Mouse (Mus musculus) stomach, embryonic 16.5 days (tissue): ENCODE measurements around the gene Cntnap1. TPM values are rescaled to one million over a fixed set of nuclear protein-coding genes. Genes with fewer than 3 reads are reported as not detected.
"Not testable (repeated sequence)": the region's sequence is repeated elsewhere in the genome, so short reads cannot be mapped to it uniquely, and the experiment has no call there.

Source experiments
- ATAC-seq: fragments of 200-750 bp; cut with Nextera tagmentation; 2 replicates; pipeline ENCODE4 v1.8.0; 2017; ENCODE audit warnings: moderate number of reproducible peaks, moderate TSS enrichment; ENCODE audit not compliant: insufficient read depth, low FRiP score
- H3K27ac ChIP-seq: fragments of 300-500 bp; sonication (generic); 2 replicates; pipeline ENCODE4 v1.5.1; 2014; ENCODE audit warnings: low read length
- H3K27me3 ChIP-seq: fragments of 300-500 bp; sonication (generic); 2 replicates; pipeline ENCODE4 v1.6.1; 2014; ENCODE audit warnings: low read length, control low read depth, mixed read lengths; ENCODE audit not compliant: control insufficient read depth, insufficient read depth
- H3K36me3 ChIP-seq: fragments of 300-500 bp; sonication (generic); 2 replicates; pipeline ENCODE4 v1.6.1; 2014; ENCODE audit warnings: low read length; ENCODE audit not compliant: control insufficient read depth, insufficient read depth
- H3K4me1 ChIP-seq: fragments of 300-500 bp; sonication (generic); 2 replicates; pipeline ENCODE4 v1.6.1; 2014; ENCODE audit warnings: low read length, control low read depth, mixed read lengths; ENCODE audit not compliant: control insufficient read depth, insufficient read depth
- H3K4me2 ChIP-seq: fragments of 300-500 bp; sonication (generic); 2 replicates; pipeline ENCODE4 v1.6.1; 2014; ENCODE audit warnings: low read depth, low read length, mixed read lengths
- H3K4me3 ChIP-seq: fragments of 300-500 bp; sonication (generic); replicated peaks from 2 replicates; pipeline ENCODE4 v1.5.1; 2014; ENCODE audit warnings: mild to moderate bottlenecking, low read length
- H3K9ac ChIP-seq: fragments of 300-500 bp; sonication (generic); 2 replicates; pipeline ENCODE4 v1.6.1; 2014; ENCODE audit warnings: low read length
- H3K9me3 ChIP-seq: fragments of 300-500 bp; sonication (generic); replicated peaks from 2 replicates; pipeline ENCODE4 v1.6.1; 2016; ENCODE audit warnings: low read length, control low read depth; ENCODE audit not compliant: control insufficient read depth
- WGBS: fragments of 180-500 bp; shearing (Covaris S2); extraction: QIAGEN DNeasy Blood & Tissue Kit; methylation state at CpG from one replicate; pipeline ENCODE4 v1.1.7; 2014; 5-methylcytosine and 5-hydroxymethylcytosine counted together
- polyA plus RNA-seq: library from polyadenylated mRNA; unstranded; fragments of >200 nt; fragmentation: Nextera tagmentation; extraction: Ambion mirVana; gene quantifications from 2 replicates; pipeline ENCODE4 v1.2.1, GENCODE M21; 2015

The Cntnap1 gene
- polyA plus RNA-seq, result 2.3 and 2.6 TPM in 2 replicates

DNA sequence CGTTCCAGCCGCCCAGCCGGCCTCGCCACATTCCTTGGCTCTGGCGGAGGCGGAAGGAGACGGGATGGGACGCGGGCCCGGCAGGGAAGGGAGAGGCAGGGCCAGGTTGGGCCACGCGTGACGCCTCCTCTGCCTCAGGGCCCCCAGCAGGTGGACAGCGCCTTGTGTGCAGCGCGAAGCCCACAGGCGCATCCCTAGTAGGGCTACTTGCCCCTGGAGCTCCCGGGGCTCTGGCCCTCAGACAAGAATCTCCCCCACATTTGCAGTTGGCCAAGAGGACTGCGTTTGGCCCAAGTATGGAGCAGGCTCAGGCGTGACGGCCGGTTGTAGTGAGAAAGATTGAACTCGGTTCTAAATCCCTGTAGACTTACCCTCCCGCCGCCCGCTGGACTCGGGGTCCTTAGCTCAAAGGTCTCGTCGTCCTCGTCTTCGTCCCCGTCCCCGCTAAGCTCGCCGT lies at the start of gene Cntnap1:
Gene Cntnap1, plus strand, starts transcription at position 170 of the 457 bp plus-strand sequence.
- Histone ChIP-seq H3K27ac (peak within 1 kb of the TSS; percentile 91), H3K27me3 (peaks cover 5% of the 10 kb centered on the region; the same call in 1 of the 2 replicates), H3K9me3 (no peaks in the 10 kb centered on the region), H3K9ac (peak within 1 kb of the TSS; percentile 90), H3K4me3 (peak within 1 kb of the TSS; percentile 85), H3K4me2 (peak within 1 kb of the TSS; percentile 92), H3K36me3 (peaks cover 10% of the 10 kb centered on the region), H3K4me1 (peaks cover 49% of the 10 kb centered on the region)
- under 1% methylated on average over 35 of the region's 35 CpGs for WGBS
- ATAC-seq, result no peak

DNA sequence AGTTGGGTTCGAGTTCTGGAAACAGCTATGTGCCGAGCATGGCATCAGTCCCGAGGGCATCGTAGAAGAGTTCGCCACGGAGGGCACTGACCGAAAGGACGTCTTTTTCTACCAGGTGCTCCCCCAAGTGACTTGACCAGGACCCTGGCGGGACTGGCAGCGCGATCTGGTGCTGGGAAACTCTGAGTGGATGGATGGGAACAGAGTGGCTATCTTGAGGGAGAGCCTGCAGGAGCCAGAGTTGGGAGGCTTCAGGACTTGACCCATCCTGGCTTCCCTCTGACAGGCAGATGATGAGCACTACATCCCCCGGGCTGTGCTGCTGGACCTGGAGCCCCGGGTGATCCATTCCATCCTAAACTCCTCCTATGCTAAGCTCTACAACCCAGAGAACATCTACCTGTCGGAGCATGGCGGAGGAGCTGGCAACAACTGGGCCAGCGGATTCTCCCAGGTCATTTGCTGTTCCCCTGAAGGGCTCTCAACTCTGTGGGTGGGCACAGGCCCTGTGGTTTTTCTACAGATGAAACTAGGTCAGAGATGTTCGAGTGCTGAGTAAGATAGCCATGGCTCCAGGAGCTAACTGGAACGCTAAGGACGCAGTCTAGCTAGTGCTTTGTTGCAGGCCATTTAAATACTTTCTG lies 49.7 kb upstream of the Cntnap1 start:
- Histone ChIP-seq H3K36me3 (0 out of 2 replicates have a peak, but pooled peaks cover under 1% of the 10 kb centered on the region), H3K9me3 (no peaks in the 10 kb centered on the region), H3K4me1 (peaks cover 18% of the 10 kb centered on the region), H3K4me2 (peak overlapping the region; percentile 96), H3K4me3 (peak overlapping the region; percentile 93), H3K27ac (peak overlapping the region; percentile 92), H3K9ac (peak overlapping the region; percentile 86), H3K27me3 (no peaks in the 10 kb centered on the region)
- 17% methylated on average over 19 of the region's 19 CpGs for WGBS
- ATAC-seq, result no peak

DNA sequence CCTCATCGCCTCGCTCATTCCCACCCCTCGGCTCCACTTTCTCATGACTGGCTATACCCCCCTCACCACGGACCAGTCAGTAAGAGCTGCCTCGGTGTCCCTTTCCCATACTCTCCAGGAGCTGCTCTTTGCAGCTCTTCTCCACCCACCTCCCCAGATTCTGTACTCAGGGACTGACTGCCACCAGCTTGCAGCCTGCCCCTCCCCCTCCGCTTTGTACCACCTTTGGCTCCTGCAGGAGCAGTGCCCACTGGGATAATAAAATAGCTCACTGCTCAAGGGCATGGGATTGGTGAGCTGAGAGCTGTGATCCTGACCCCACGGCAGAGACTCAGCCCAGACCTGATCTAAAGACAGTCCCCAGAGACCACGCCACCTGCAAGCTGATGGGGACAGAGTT lies 45.8 kb upstream of the Cntnap1 start:
- H3K9me3 ChIP-seq, result not testable (repeated sequence)
- WGBS, result 90% methylated on average over 8 of the region's 8 CpGs

DNA sequence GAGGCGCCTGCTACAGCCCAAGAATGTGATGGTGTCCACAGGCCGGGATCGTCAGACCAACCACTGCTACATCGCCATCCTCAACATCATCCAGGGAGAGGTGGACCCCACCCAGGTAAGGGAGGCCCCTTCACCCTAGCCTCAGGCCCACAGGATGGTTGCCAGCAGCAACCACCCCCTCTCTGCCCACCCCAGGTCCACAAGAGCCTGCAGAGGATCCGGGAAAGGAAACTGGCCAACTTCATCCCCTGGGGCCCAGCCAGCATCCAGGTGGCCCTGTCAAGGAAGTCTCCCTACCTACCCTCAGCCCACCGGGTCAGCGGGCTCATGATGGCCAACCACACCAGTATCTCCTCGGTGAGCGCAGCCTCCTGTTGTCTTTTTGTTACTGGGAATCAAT lies 45.3 kb upstream of the Cntnap1 start:
- not testable (repeated sequence) for H3K27me3 ChIP-seq, H3K4me2 ChIP-seq, H3K4me3 ChIP-seq, ATAC-seq, H3K9me3 ChIP-seq, H3K9ac ChIP-seq, H3K4me1 ChIP-seq, H3K27ac ChIP-seq
- WGBS, result 93% methylated on average over 7 of the region's 9 CpGs
- H3K36me3 ChIP-seq, result peaks cover 13% of the 10 kb centered on the region

More for the DNA sequence above, 45.8 kb upstream of the Cntnap1 start:
- H3K4me3 ChIP-seq, H3K27ac ChIP-seq, H3K27me3 ChIP-seq, H3K4me2 ChIP-seq, H3K4me1 ChIP-seq, ATAC-seq, H3K9ac ChIP-seq: not testable (repeated sequence)
- H3K36me3 ChIP-seq, result peaks cover 13% of the 10 kb centered on the region

DNA sequence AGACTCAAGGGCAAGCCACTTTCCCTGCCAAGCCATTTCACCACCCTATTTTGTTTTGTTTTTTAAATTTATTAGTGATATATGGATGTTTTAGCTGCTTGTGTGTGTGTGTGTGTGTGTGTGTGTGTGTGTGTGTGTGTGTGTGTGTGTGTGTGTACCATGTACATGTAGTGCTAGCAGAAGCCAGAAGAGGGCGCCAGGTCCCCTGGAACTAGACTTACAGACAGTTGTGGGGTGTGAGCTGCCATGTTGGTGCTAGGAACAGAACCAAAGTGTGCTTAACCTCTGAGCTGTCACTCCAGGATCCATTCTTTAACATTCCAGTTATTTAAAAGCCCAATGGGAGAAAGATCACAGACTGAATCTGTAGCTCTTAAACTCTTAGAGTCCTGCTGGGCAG lies 43.2 kb upstream of the Cntnap1 start:
- Histone ChIP-seq H3K36me3 (peaks cover 13% of the 10 kb centered on the region), H3K27ac (no peak overlapping the region), H3K9ac (no peak overlapping the region), H3K27me3 (no peaks in the 10 kb centered on the region), H3K4me1 (peaks cover 4% of the 10 kb centered on the region; the same call in 1 of the 2 replicates), H3K4me3 (no peak overlapping the region), H3K9me3 (0 out of 2 replicates have a peak, but pooled peaks cover 3% of the 10 kb centered on the region), H3K4me2 (no peak overlapping the region)
- no peak for ATAC-seq
- WGBS, result 82% methylated on average over 1 of the region's 1 CpGs

DNA sequence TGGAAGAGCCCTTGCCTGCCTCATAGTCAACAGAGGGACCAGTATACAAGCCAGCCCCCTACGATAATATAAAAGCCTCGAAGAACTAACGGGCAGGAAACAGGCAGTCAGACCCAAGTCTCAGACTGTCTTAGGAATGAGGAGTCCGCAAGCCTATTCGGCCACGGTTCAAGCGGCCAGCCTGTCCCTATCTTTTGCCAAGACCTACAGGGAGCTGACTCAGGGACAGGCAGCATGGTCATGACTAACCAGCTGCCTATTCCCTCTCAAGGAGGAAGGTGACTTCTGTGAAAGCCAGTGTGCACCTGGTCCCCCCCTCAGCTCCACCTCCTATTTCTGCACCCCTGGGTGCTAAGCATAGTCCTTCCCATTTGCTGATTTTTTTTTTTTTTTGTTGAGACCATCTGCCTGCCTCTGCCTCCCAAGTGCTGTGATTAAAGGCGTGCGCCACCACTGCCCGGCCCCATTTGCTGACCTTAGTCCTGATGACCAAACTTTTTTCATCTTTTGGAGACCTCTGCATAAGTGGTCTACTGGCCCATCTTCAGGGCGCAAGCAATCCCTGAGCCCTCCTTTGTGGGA lies 41.2 kb upstream of the Cntnap1 start:
- H3K27me3 ChIP-seq, result no peaks in the 10 kb centered on the region
- peaks cover 13% of the 10 kb centered on the region for H3K36me3 ChIP-seq
- ATAC-seq, result no peak
- H3K27ac ChIP-seq, result no peak overlapping the region
- H3K4me2 ChIP-seq, result no peak overlapping the region
- WGBS, result 91% methylated on average over 11 of the region's 11 CpGs
- H3K4me3 ChIP-seq, result no peak overlapping the region
- peaks cover 4% of the 10 kb centered on the region; the same call in 1 of the 2 replicates for H3K4me1 ChIP-seq
- no peak overlapping the region for H3K9ac ChIP-seq
- 0 out of 2 replicates have a peak, but pooled peaks cover 3% of the 10 kb centered on the region for H3K9me3 ChIP-seq

DNA sequence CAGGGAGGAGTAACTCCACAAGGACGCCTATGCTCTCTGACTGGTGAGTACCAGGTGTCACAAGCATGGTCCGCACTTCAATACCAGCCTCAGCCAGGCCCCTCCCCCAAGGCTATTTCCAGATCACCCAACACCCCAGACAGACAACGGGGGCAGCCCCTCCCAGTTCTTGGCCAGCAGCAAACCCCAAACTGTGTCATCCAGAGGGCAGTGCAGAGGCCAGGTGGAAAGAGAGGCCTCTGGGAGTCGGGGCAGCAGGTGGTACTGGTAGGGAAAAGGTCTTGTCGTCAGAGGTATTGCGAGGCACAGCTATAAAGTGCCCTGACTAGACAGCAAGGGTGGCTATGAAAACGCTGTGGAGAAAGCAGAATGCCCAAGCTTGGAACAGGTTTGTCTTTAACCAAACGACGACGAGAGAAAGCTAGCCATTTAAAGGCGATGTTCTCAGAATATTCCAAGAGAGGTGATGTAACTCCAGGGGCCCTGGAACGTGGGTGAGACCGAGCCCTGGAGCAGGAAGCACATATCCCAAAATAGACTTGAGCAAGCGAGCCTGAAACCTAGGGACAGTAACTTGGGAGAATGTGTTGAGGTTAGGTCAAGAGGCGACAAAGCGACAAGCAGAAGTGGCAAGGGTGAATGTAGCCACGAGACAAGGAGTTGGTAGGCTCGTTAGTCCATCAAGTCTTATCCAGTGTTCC lies 40.1 kb upstream of the Cntnap1 start:
- ATAC-seq, result no peak
- H3K4me3 ChIP-seq, result no peak overlapping the region
- H3K27me3 ChIP-seq, result no peaks in the 10 kb centered on the region
- 39% methylated on average over 18 of the region's 18 CpGs for WGBS
- H3K36me3 ChIP-seq, result peaks cover 13% of the 10 kb centered on the region
- H3K27ac ChIP-seq, result no peak overlapping the region
- H3K9me3 ChIP-seq, result 0 out of 2 replicates have a peak, but pooled peaks cover 3% of the 10 kb centered on the region
- no peak overlapping the region for H3K4me2 ChIP-seq
- 0 out of 2 replicates have a peak overlapping the region, but pooled peaks have one; percentile 31 for H3K9ac ChIP-seq
- peaks cover 4% of the 10 kb centered on the region; the same call in 1 of the 2 replicates for H3K4me1 ChIP-seq

DNA sequence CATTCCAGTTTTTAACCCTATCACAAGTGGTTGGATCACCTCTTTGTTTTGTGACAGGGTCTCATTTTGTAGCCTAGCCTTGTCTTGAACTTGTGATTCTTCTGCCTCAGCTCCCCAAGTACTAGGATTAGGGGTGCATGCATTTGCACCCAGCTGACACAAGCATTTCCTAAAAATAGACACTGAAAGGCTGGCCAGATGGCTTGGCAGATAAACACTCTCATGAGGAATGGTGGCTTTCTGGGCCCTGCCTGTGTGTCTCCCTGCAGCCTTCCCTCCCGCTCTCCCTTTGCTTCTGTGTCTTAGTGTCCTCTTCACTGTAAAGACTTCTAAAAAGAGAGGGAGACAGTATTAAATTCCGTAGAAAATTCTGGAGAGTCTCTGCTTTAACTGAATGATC lies 39.1 kb upstream of the Cntnap1 start:
- WGBS, result 80% methylated on average over 2 of the region's 2 CpGs

More for the DNA sequence above, 39.1 kb upstream of the Cntnap1 start:
- Histone ChIP-seq H3K27ac (no peak overlapping the region), H3K9me3 (0 out of 2 replicates have a peak, but pooled peaks cover 3% of the 10 kb centered on the region), H3K36me3 (peaks cover 7% of the 10 kb centered on the region; the same call in 1 of the 2 replicates), H3K4me2 (no peak overlapping the region), H3K4me1 (peaks cover 4% of the 10 kb centered on the region; the same call in 1 of the 2 replicates), H3K9ac (no peak overlapping the region), H3K27me3 (no peaks in the 10 kb centered on the region), H3K4me3 (no peak overlapping the region)
- no peak for ATAC-seq
